9 mouse cellular contexts compared by ENCODE assay signal in the genomic region with DNA sequence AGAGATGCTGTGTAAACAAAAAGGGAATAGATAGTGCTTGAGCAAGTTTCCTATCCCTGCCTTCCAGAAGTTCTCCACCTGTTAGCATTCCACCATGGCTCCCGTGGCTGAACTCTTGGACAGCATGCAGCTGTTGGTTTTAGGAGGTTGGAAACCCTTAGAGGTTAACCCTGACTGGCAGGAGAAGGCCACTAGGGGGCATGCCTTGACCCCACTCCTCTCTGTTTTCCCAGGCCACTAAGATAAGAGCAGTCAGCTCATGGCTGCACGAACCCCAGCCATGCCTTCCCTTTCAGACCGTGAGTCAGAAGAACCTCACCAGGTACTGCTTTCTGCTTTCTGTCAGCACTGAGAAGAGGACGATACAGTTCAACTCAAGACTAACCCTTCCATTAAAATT. TPM values are rescaled to one million over a fixed set of nuclear protein-coding genes. Genes with fewer than 3 reads are reported as not detected.
DNase-seq lines count a peak whose midpoint lies in the region; ATAC-seq and TF ChIP-seq lines count a peak whose summit lies in the region.
"Had no signal": no experiment of that assay in that cellular context is flagged by ENCODE, and none has a peak within 500 bp of the region (broad histone marks: within the 10 kb centered on the region; RNA-seq: fewer than 3 reads in every experiment).

No protein-coding gene starts in this region.

- 80% methylated on average over 4 of the region's 4 CpGs for WGBS in forebrain, postnatal 0 days
- 76% methylated on average over 4 of the region's 4 CpGs for WGBS in forebrain, embryonic 10.5 days
- 41% methylated on average over 4 of the region's 4 CpGs for WGBS in liver, embryonic 14.5 days (ENCODE audit: insufficient replicate concordance)
- WGBS in forebrain, embryonic 12.5 days = 66% methylated on average over 4 of the region's 4 CpGs

- no peak for TF ChIP-seq EP300 in liver, embryonic 14.5 days (IDR thresholded peaks at IDR 0.05; ENCODE audit: low read depth)

- peaks cover 32% of the 10 kb centered on the region for H3K36me3 ChIP-seq in forebrain, postnatal 0 days (ENCODE audit: insufficient read depth)
- H3K36me3 ChIP-seq in forebrain, embryonic 10.5 days (replicated peaks) = peaks cover 30% of the 10 kb centered on the region
- H3K36me3 ChIP-seq in liver, embryonic 14.5 days (replicated peaks; ENCODE audit: control insufficient read depth, insufficient read depth, low read depth) = no peaks in the 10 kb centered on the region; the same call in none of the 2 replicates
- H3K36me3 ChIP-seq in forebrain, embryonic 12.5 days (replicated peaks) = peaks cover 30% of the 10 kb centered on the region

- no peaks in the 10 kb centered on the region for H3K9me3 ChIP-seq in forebrain, postnatal 0 days (ENCODE audit: low read length)
- no peaks in the 10 kb centered on the region for H3K9me3 ChIP-seq in forebrain, embryonic 10.5 days
- H3K9me3 ChIP-seq in liver, embryonic 14.5 days (ENCODE audit: control insufficient read depth, low read length) = no peaks in the 10 kb centered on the region
- no peaks in the 10 kb centered on the region for H3K9me3 ChIP-seq in forebrain, embryonic 12.5 days
- H3K9me3 ChIP-seq: midbrain, embryonic 12.5 days had no signal

- no peak overlapping the region for H3K4me3 ChIP-seq in forebrain, postnatal 0 days (ENCODE audit: low read depth, low read length)
- no peak overlapping the region for H3K4me3 ChIP-seq in forebrain, embryonic 10.5 days
- no peak overlapping the region for H3K4me3 ChIP-seq in liver, embryonic 14.5 days (ENCODE audit: insufficient read depth in 1 of 2, low read depth in 2 of 2, low read length in 2 of 2)
- H3K4me3 ChIP-seq in forebrain, embryonic 12.5 days (replicated peaks) = no peak overlapping the region
- H3K4me3 ChIP-seq: midbrain, embryonic 12.5 days had no signal

- no peak for DNase-seq in forebrain, postnatal 0 days
- no peak for DNase-seq in forebrain, embryonic 10.5 days (ENCODE audit: extremely low spot score, low spot score)
- peak; percentile 17 to 21 for DNase-seq in B cell, adult 2 months
- peak; percentile 28 for DNase-seq in c-Kit-positive CD71-negative TER-119-negative erythroid progenitor cells, embryonic 14.5 days (ENCODE audit: low read depth)
- no peak for DNase-seq in liver, embryonic 14.5 days (ENCODE audit: low read depth in 3 of 3, low spot score in 3 of 3)
- no peak for DNase-seq in testis, postnatal 14 days (ENCODE audit: low spot score)
- DNase-seq in gastrocnemius, adult 18-20 months (ENCODE audit: low spot score) = no peak

- H3K4me1 ChIP-seq in forebrain, postnatal 0 days (ENCODE audit: insufficient read depth) = no peaks in the 10 kb centered on the region
- H3K4me1 ChIP-seq in forebrain, embryonic 10.5 days = peaks cover 5% of the 10 kb centered on the region; the same call in 1 of the 2 replicates
- no peaks in the 10 kb centered on the region; a peak in 1 of 4 replicates for H3K4me1 ChIP-seq in liver, embryonic 14.5 days (replicated peaks; ENCODE audit: control insufficient read depth in 2 of 2, insufficient read depth in 2 of 2, low read length in 1 of 2)
- no peaks in the 10 kb centered on the region for H3K4me1 ChIP-seq in forebrain, embryonic 12.5 days
- H3K4me1 ChIP-seq: midbrain, embryonic 12.5 days had no signal

- H3K9ac ChIP-seq in forebrain, postnatal 0 days = no peak overlapping the region
- no peak overlapping the region for H3K9ac ChIP-seq in liver, embryonic 14.5 days (replicated peaks)
- H3K9ac ChIP-seq in forebrain, embryonic 12.5 days = no peak overlapping the region
- H3K9ac ChIP-seq: midbrain, embryonic 12.5 days had no signal

- H3K27me3 ChIP-seq in forebrain, postnatal 0 days (ENCODE audit: insufficient read depth, low read length) = no peaks in the 10 kb centered on the region
- H3K27me3 ChIP-seq in forebrain, embryonic 10.5 days (ENCODE audit: poor library complexity, severe bottlenecking) = no peaks in the 10 kb centered on the region
- H3K27me3 ChIP-seq in liver, embryonic 14.5 days (ENCODE audit: control insufficient read depth, insufficient read depth, low read length) = no peaks in the 10 kb centered on the region
- H3K27me3 ChIP-seq in forebrain, embryonic 12.5 days = no peaks in the 10 kb centered on the region
- H3K27me3 ChIP-seq: midbrain, embryonic 12.5 days had no signal

- no peak overlapping the region for H3K27ac ChIP-seq in forebrain, postnatal 0 days (ENCODE audit: low read depth, low read length)
- no peak overlapping the region for H3K27ac ChIP-seq in forebrain, embryonic 10.5 days
- no peak overlapping the region for H3K27ac ChIP-seq in liver, embryonic 14.5 days
- no peak overlapping the region for H3K27ac ChIP-seq in forebrain, embryonic 12.5 days
- H3K27ac ChIP-seq: midbrain, embryonic 12.5 days had no signal

- no peak overlapping the region for H3K4me2 ChIP-seq in forebrain, postnatal 0 days (ENCODE audit: low read depth)
- no peak overlapping the region for H3K4me2 ChIP-seq in liver, embryonic 14.5 days (ENCODE audit: low read depth)
- H3K4me2 ChIP-seq in forebrain, embryonic 12.5 days = no peak overlapping the region
- H3K4me2 ChIP-seq: midbrain, embryonic 12.5 days had no signal

- peak; percentile 36 for TF ChIP-seq CTCF in forebrain, postnatal 0 days (IDR thresholded peaks at IDR 0.05; ENCODE audit: low read depth)
- TF ChIP-seq CTCF in liver, embryonic 14.5 days (IDR thresholded peaks at IDR 0.05; ENCODE audit: low read depth) = peak; percentile 63

- no peak for ATAC-seq in forebrain, postnatal 0 days
- ATAC-seq in liver, embryonic 14.5 days (ENCODE audit: insufficient read depth) = peak; percentile 23; the same call in 1 of the 2 replicates
- ATAC-seq in forebrain, embryonic 12.5 days (ENCODE audit: low FRiP score) = no peak

RNA-seq across cellular contexts. Expression of gene Golga5, which starts 30.8 kb away (rescaled TPM):
- 28.9 and 34.9 TPM in 2 replicates for total RNA-seq in forebrain, postnatal 0 days (2014; rRNA removed)
- polyA plus RNA-seq in forebrain, postnatal 0 days (2015; fragmentation: Nextera tagmentation; extraction: Ambion mirVana) = 24.4 and 25.6 TPM in 2 replicates
- polyA plus RNA-seq in forebrain, embryonic 10.5 days (2016; fragmentation: Nextera tagmentation; extraction: Ambion mirVana) = 25.0 and 26.3 TPM in 2 replicates
- 5.2 and 10.1 TPM in 2 replicates for polyA plus RNA-seq in liver, embryonic 14.5 days (2012; rRNA removed)
- polyA plus RNA-seq in liver, embryonic 14.5 days (2014; fragmentation: Nextera tagmentation; extraction: Ambion mirVana) = 12.8 and 14.0 TPM in 2 replicates
- total RNA-seq in gastrocnemius, adult 18-20 months (2021) = 10 to 100 TPM; 29.5 to 31.3 TPM
- 32.4 and 34.8 TPM in 2 replicates for polyA plus RNA-seq in forebrain, embryonic 12.5 days (2016; fragmentation: Nextera tagmentation; extraction: Ambion mirVana)

RNA-seq across cellular contexts. Expression of gene Chga, which starts 55.0 kb away (rescaled TPM):
- 108 and 123 TPM in 2 replicates for total RNA-seq in forebrain, postnatal 0 days (2014; rRNA removed)
- 130 and 171 TPM in 2 replicates for polyA plus RNA-seq in forebrain, postnatal 0 days (2015; fragmentation: Nextera tagmentation; extraction: Ambion mirVana)
- 6.7 and 9.2 TPM in 2 replicates for polyA plus RNA-seq in forebrain, embryonic 10.5 days (2016; fragmentation: Nextera tagmentation; extraction: Ambion mirVana)
- polyA plus RNA-seq in liver, embryonic 14.5 days (2012; rRNA removed) = 0.87 and 1.2 TPM in 2 replicates
- polyA plus RNA-seq in liver, embryonic 14.5 days (2014; fragmentation: Nextera tagmentation; extraction: Ambion mirVana) = 1.9 and 2.7 TPM in 2 replicates
- total RNA-seq in gastrocnemius, adult 18-20 months (2021) = not detected
- polyA plus RNA-seq in forebrain, embryonic 12.5 days (2016; fragmentation: Nextera tagmentation; extraction: Ambion mirVana) = 38.4 and 41.2 TPM in 2 replicates

Comparison
In these comparisons a context has a peak if more than half of its experiments do, and no peak if none do; other contexts are left out.
1. DNase-seq: peak in B cell, adult 2 months (2 of 2) and c-Kit-positive CD71-negative TER-119-negative erythroid progenitor cells, embryonic 14.5 days (single experiment); none in forebrain, postnatal 0 days (single experiment), forebrain, embryonic 10.5 days (single experiment), liver, embryonic 14.5 days (0 of 3), testis, postnatal 14 days (single experiment) and gastrocnemius, adult 18-20 months (single experiment).